Mouse (Mus musculus) urinary bladder, adult 2 months (tissue): ENCODE results near the gene Usp25. TPM values are rescaled to one million over a fixed set of nuclear protein-coding genes. Genes with fewer than 3 reads are reported as not detected.

Source experiments
- DNase-seq: peaks from one replicate; pipeline ENCODE4 v3.0.0; 2022; ENCODE audit warnings: low spot score
- polyA plus RNA-seq: library from polyadenylated mRNA; depleted of rRNA; stranded (reverse); fragments of >200 nt; gene quantifications from 2 replicates; pipeline ENCODE4 v1.2.3, GENCODE M21; 2012

The Usp25 gene
- polyA plus RNA-seq, 1 experiment: 36.1 TPM

- no peak for DNase-seq
Measured at GRCm38 (mm10) chr16:77034329-77034728, 20.8 kb downstream of the Usp25 start.

GRCm38 (mm10) chr16:77034751-77035150, 21.2 kb downstream of the Usp25 start:
- no peak for DNase-seq

GRCm38 (mm10) chr16:77041573-77041972, 28.1 kb downstream of the Usp25 start:
- no peak for DNase-seq

GRCm38 (mm10) chr16:77043499-77043898, 30.0 kb downstream of the Usp25 start:
- DNase-seq: no peak

- no peak for DNase-seq
Measured at GRCm38 (mm10) chr16:77054184-77054583, 40.7 kb downstream of the Usp25 start.

GRCm38 (mm10) chr16:77055519-77056159, 42.1 kb downstream of the Usp25 start:
- no peak for DNase-seq

- no peak for DNase-seq
Measured at GRCm38 (mm10) chr16:77056160-77056520, 42.6 kb downstream of the Usp25 start.

- DNase-seq: no peak
Measured at GRCm38 (mm10) chr16:77058567-77058966, 45.1 kb downstream of the Usp25 start.

GRCm38 (mm10) chr16:77060166-77060565, 46.7 kb downstream of the Usp25 start:
- no peak for DNase-seq

- DNase-seq: no peak
Measured at GRCm38 (mm10) chr16:77063916-77064315, 50.4 kb downstream of the Usp25 start.

- DNase-seq: no peak
Measured at GRCm38 (mm10) chr16:77076954-77077735, 63.6 kb downstream of the Usp25 start.

GRCm38 (mm10) chr16:77077736-77078005, 64.2 kb downstream of the Usp25 start:
- DNase-seq: no peak

- no peak for DNase-seq
Measured at GRCm38 (mm10) chr16:77084071-77084470, 70.6 kb downstream of the Usp25 start.

GRCm38 (mm10) chr16:77089806-77090205, 76.3 kb downstream of the Usp25 start:
- DNase-seq: no peak

- no peak for DNase-seq
Measured at GRCm38 (mm10) chr16:77093526-77093925, 80.0 kb downstream of the Usp25 start.

- no peak for DNase-seq
Measured at GRCm38 (mm10) chr16:77095017-77095551, 81.6 kb downstream of the Usp25 start.

- DNase-seq: no peak
Measured at GRCm38 (mm10) chr16:77099018-77099869, 85.7 kb downstream of the Usp25 start.

- DNase-seq: no peak
Measured at GRCm38 (mm10) chr16:77103637-77104264, 90.2 kb downstream of the Usp25 start.

- no peak for DNase-seq
Measured at GRCm38 (mm10) chr16:77111268-77111667, 97.8 kb downstream of the Usp25 start.

- no peak for DNase-seq
Measured at GRCm38 (mm10) chr16:77125908-77126307, 112.4 kb downstream of the Usp25 start.

GRCm38 (mm10) chr16:77128683-77129082, 115.2 kb downstream of the Usp25 start:
- DNase-seq: no peak

GRCm38 (mm10) chr16:77133055-77133454, 119.5 kb downstream of the Usp25 start:
- no peak for DNase-seq
